Mouse (Mus musculus): ENCODE results near the gene Anks1b. TPM values are rescaled to one million over a fixed set of nuclear protein-coding genes. Genes with fewer than 3 reads are reported as not detected.
"Not testable (repeated sequence)": the region's sequence is repeated elsewhere in the genome, so short reads cannot be mapped to it uniquely, and the experiment has no call there.

Gene Anks1b
- polyA plus RNA-seq, 1 experiment from 2014 or later: 0.25 TPM

DNA sequence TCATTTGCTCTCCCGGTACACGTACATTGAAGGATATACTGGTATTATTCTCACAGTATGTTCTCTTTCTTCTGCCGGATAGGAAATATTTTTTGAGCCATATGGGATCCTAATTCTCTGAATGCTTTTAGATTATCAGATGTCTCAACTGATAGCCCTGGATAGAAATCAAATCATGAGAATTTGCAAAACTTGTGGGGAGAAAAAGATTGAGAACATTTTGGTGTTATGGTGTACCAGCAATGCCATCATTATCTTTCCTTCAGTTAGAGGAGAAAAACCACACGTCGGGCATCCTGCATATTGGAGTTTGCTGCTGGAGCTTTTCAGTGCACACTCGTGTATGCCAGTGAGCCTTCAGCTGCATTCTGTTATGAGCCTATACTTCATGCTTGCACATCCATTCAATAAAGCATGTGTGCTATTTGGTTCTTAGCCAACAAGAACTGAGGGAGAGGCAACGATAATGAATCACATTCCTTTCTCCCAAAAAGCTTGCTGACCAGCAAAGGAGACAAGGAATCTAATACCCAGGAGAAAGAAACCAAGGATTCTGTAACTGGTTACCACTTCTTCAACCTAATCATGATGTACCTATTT lies 756.9 kb downstream of the Anks1b start:
- Histone ChIP-seq H3K9ac (no peak overlapping the region), H3K4me2 (no peak overlapping the region), H3K9me3 (replicated peaks) (peaks cover 5% of the 10 kb centered on the region; the same call in 1 of the 2 replicates), H3K27me3 (no peaks in the 10 kb centered on the region), H3K36me3 (no peaks in the 10 kb centered on the region), H3K4me1 (replicated peaks) (no peaks in the 10 kb centered on the region), H3K27ac (no peak overlapping the region), H3K4me3 (replicated peaks) (no peak overlapping the region)
- WGBS (ENCODE audit: insufficient replicate concordance): 68% methylated on average over 7 of the region's 7 CpGs
- ATAC-seq (ENCODE audit: low read depth) (no peak), DNase-seq (no peak)

DNA sequence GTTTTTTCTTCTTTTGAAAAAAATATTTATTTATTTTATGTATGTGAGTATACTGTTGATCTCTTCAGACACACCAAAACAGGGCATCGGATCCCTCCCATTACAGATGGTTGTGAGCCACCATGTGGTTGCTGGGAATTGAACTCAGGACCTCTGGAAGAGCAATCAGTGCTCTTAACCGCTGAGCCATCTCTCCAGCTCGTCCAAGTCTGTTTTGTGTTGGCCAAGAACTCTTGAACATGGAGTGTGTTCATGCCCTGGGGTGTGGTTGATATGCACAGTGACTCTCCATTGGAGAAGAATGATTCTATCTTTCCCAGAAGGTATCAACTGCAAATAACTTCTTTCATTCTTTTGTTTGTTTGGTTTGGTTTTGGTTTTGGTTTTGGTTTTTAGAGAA lies 757.5 kb downstream of the Anks1b start:
- WGBS (ENCODE audit: insufficient replicate concordance): 48% methylated on average over 3 of the region's 3 CpGs
- not testable (repeated sequence) for DNase-seq; H3K4me2 ChIP-seq; H3K27me3 ChIP-seq; H3K9me3 ChIP-seq (replicated peaks); H3K27ac ChIP-seq; H3K36me3 ChIP-seq; ATAC-seq (ENCODE audit: low read depth); H3K4me3 ChIP-seq (replicated peaks); H3K4me1 ChIP-seq (replicated peaks); H3K9ac ChIP-seq

DNA sequence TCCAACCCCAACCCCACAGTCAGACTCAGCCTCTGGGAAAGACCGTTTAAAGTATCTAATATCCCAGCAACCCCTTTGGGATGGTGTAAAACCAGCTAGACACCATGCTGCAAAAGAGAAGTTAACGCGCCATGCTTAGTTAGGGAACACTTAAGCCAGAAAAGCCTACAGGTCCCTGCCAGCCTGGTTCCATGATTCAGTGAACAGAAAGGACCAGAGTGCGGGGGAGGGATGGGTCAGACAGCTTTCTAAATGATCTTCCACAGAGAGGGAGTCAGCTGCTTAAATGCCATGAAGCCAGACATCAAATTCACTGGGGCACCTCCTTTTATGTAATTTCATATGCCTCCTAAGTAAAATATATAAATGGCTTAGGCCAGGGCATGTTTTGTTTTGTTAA lies 764.0 kb downstream of the Anks1b start:
- DNase-seq (no peak), ATAC-seq (ENCODE audit: low read depth) (no peak)
- H3K4me2 ChIP-seq: no peak overlapping the region
- 64% methylated on average over 4 of the region's 4 CpGs for WGBS (ENCODE audit: insufficient replicate concordance)
- H3K4me1 ChIP-seq (replicated peaks): no peaks in the 10 kb centered on the region
- no peak overlapping the region for H3K27ac ChIP-seq
- H3K27me3 ChIP-seq: no peaks in the 10 kb centered on the region
- H3K9ac ChIP-seq: no peak overlapping the region
- no peak overlapping the region for H3K4me3 ChIP-seq (replicated peaks)
- peaks cover 3% of the 10 kb centered on the region; the same call in 1 of the 2 replicates for H3K9me3 ChIP-seq (replicated peaks)
- no peaks in the 10 kb centered on the region for H3K36me3 ChIP-seq

DNA sequence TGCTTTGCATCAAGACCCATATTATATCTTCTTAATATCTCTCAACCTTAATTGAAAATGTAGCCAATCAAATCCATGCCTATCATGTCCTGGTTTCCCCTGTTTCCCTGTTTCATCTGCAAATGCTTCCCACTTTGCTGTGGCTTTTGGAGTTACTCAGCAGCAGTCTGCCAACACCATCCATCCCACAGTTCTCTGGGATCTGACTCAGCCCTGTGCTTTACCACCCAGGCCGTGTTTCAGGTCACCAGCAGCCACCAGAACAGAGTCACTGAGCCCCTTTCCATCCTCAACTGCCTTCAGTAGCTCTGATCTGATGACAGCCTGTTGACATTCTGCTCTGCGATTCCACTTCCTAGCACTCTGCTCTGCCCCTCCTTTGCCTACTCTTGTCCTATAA lies 776.4 kb downstream of the Anks1b start:
- ATAC-seq (ENCODE audit: low read depth): no peak
- no peaks in the 10 kb centered on the region for H3K36me3 ChIP-seq
- H3K9ac ChIP-seq: no peak overlapping the region
- no peak overlapping the region for H3K27ac ChIP-seq
- H3K4me1 ChIP-seq (replicated peaks): no peaks in the 10 kb centered on the region
- no peak overlapping the region for H3K4me3 ChIP-seq (replicated peaks)
- no peak for DNase-seq
- H3K4me2 ChIP-seq: no peak overlapping the region
- H3K27me3 ChIP-seq: no peaks in the 10 kb centered on the region
- 50% methylated on average over 2 of the region's 2 CpGs for WGBS (ENCODE audit: insufficient replicate concordance)
- no peaks in the 10 kb centered on the region for H3K9me3 ChIP-seq (replicated peaks)

DNA sequence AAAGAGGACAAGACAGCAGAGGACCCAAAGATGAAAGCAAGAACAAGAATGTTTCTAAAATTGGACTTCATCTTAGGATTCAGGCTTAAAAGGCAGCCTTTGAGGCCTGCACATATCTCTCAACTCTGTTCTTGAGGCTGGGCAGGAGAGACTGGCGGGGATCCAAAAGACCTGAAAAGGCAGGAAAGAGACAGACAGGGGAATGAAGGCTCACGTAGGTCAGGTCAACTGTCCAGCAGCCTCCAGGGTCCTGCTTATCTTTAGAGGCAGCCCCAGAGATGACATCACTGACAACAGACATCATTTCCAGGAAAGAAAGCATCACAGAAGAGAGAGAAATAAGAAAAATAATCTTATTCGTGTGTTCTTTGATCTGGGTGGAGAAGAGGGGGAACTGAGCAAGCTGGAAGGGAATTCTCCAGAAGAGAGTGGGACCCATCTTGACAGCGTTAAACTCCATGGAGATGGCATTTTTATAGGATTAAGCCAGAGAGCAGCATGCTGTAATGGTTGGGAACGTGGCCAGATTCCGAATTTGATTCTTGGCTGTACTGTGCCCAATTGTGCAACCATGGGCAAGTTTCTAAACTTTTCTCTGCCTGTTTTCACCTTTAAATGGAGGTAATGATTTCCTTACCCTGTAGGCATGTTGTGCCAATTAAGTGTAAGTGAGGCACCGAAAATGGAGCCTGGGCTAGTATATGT lies 784.3 kb downstream of the Anks1b start:
- H3K4me2 ChIP-seq: no peak overlapping the region
- H3K4me1 ChIP-seq (replicated peaks): no peaks in the 10 kb centered on the region
- no peaks in the 10 kb centered on the region for H3K36me3 ChIP-seq
- DNase-seq: no peak
- no peaks in the 10 kb centered on the region for H3K27me3 ChIP-seq
- H3K9me3 ChIP-seq (replicated peaks): no peaks in the 10 kb centered on the region
- no peak overlapping the region for H3K4me3 ChIP-seq (replicated peaks)
- no peak for ATAC-seq (ENCODE audit: low read depth)
- no peak overlapping the region for H3K27ac ChIP-seq
- no peak overlapping the region for H3K9ac ChIP-seq
- 54% methylated on average over 7 of the region's 7 CpGs for WGBS (ENCODE audit: insufficient replicate concordance)

DNA sequence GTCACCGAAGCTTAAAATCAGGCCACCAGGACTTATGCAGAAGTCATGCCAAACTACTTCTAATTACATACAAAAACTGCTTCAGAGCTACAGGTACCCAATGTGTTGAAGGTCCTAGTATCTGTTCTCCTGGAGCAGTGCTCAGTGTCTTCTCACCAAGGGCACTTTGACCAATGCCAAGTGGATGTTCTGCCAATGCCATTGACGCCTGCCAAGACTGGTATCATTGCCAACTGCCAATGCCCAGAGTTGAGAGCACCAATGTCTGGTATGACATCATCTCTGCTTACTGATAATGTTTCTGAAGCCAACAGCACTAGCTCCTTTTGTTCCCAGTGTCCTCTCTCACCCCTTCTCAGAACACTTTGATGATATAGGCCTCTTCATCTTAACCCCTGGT lies 793.4 kb downstream of the Anks1b start:
- H3K4me3 ChIP-seq (replicated peaks): no peak overlapping the region
- no peak for ATAC-seq (ENCODE audit: low read depth)
- no peaks in the 10 kb centered on the region for H3K9me3 ChIP-seq (replicated peaks)
- H3K4me2 ChIP-seq: no peak overlapping the region
- WGBS (ENCODE audit: insufficient replicate concordance): 58% methylated on average over 2 of the region's 2 CpGs
- no peaks in the 10 kb centered on the region for H3K36me3 ChIP-seq
- H3K9ac ChIP-seq: no peak overlapping the region
- DNase-seq: no peak
- H3K4me1 ChIP-seq (replicated peaks): no peaks in the 10 kb centered on the region
- no peak overlapping the region for H3K27ac ChIP-seq
- no peaks in the 10 kb centered on the region for H3K27me3 ChIP-seq

DNA sequence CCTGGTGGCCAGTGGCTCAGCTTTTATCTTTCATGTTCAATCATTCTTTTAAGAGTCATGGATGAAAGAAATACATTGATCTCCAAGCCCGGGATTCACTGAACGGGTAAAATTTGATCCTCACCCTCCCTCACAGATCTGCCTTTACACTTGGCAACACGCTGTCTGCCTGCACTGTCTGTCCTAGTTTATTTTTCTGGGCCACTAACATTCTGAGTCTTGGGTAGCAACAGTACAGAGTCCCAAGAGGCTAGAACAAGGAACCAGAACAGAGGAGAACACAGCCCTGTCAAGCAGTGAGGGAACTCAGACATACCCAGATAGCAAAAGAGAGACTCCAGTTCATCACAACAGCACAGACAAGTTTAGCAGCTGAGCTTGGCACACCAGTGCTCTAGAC lies 797.0 kb downstream of the Anks1b start:
- Histone ChIP-seq H3K9me3 (replicated peaks) (no peaks in the 10 kb centered on the region), H3K4me2 (no peak overlapping the region), H3K27ac (no peak overlapping the region), H3K4me1 (replicated peaks) (no peaks in the 10 kb centered on the region), H3K36me3 (no peaks in the 10 kb centered on the region), H3K27me3 (no peaks in the 10 kb centered on the region), H3K4me3 (replicated peaks) (no peak overlapping the region), H3K9ac (no peak overlapping the region)
- DNase-seq (no peak), ATAC-seq (ENCODE audit: low read depth) (no peak)
- 62% methylated on average over 3 of the region's 3 CpGs for WGBS (ENCODE audit: insufficient replicate concordance)

DNA sequence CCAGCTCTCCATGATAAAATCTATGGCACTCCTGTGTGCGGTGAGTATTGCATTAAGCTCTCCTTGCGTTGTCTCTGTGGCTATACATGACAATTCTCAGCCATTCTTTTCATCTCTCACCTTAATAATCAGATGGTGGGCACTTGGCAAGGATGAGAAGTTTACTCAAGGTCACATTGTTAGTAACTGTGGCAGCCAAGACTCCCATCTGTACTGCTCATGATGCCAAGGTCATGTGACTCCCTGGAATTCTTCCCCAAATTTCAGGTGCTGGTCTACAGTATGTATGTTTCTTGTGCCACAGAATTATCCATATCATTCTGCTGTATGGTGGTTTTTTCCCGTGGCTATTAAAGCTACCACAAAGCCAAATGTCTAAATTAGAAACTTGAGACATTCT lies 798.8 kb downstream of the Anks1b start:
- 53% methylated on average over 3 of the region's 3 CpGs for whole genome bisulfite sequencing (ENCODE audit: insufficient replicate concordance)
- no peak for ATAC-seq (ENCODE audit: low read depth)

DNA sequence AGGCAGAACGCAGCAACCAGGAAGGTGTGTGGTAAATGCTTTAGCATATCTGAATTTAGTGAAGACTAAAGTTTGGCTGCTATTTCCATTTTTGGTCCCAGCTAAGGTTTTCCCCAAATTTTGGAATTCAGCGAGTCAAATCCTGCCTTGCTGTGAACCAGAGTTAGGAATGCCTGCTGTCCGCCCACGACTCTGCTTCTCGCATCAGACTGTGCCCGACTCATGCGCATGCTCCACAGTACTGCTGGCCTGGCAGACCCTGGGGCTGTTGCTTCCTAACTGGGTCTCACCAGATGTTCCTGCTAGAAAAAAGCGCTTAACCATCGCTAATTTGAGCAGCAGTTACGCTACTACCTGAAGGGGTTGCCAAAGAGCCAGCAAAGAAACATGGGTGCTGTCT lies 801.1 kb downstream of the Anks1b start:
- 73% methylated on average over 10 of the region's 10 CpGs for WGBS (ENCODE audit: insufficient replicate concordance)
- no peaks in the 10 kb centered on the region for H3K27me3 ChIP-seq
- no peak for ATAC-seq (ENCODE audit: low read depth)

More for the DNA sequence above, 798.8 kb downstream of the Anks1b start:
- Histone ChIP-seq H3K9me3 (replicated peaks) (no peaks in the 10 kb centered on the region), H3K4me1 (replicated peaks) (no peaks in the 10 kb centered on the region), H3K27ac (no peak overlapping the region), H3K36me3 (no peaks in the 10 kb centered on the region), H3K4me2 (no peak overlapping the region), H3K4me3 (replicated peaks) (no peak overlapping the region), H3K9ac (no peak overlapping the region), H3K27me3 (no peaks in the 10 kb centered on the region)
- DNase-seq: no peak

DNA sequence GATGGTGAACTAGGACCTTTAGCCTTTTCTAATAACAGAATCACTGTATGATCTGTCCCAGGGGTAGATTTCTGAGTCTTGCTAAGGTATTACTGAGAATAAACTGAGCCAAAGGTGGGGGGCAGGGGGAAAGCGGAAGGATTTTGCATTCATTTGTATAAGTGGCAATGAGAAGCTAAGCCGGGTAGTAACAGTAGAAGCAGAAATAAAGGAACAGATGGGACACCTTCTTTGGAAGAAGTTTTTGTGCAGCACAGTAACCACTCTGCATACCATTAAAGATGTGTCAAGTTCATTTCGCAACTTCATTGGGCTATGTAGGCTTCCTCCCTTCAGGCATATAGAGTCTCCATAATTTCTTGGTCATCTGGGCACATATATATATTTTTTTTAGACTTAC lies 804.1 kb downstream of the Anks1b start:
- Histone ChIP-seq H3K27me3 (no peaks in the 10 kb centered on the region), H3K27ac (no peak overlapping the region), H3K36me3 (no peaks in the 10 kb centered on the region), H3K9me3 (replicated peaks) (no peaks in the 10 kb centered on the region), H3K9ac (no peak overlapping the region), H3K4me1 (replicated peaks) (no peaks in the 10 kb centered on the region), H3K4me2 (no peak overlapping the region), H3K4me3 (replicated peaks) (no peak overlapping the region)
- no peak for DNase-seq
- ATAC-seq (ENCODE audit: low read depth): no peak
- WGBS (ENCODE audit: insufficient replicate concordance): 70% methylated on average over 3 of the region's 3 CpGs

More for the DNA sequence above, 801.1 kb downstream of the Anks1b start:
- H3K9ac ChIP-seq: no peak overlapping the region
- H3K27ac ChIP-seq: no peak overlapping the region
- H3K4me1 ChIP-seq (replicated peaks): no peaks in the 10 kb centered on the region
- no peaks in the 10 kb centered on the region for H3K36me3 ChIP-seq
- no peak overlapping the region for H3K4me3 ChIP-seq (replicated peaks)
- DNase-seq: no peak
- H3K4me2 ChIP-seq: no peak overlapping the region
- H3K9me3 ChIP-seq (replicated peaks): no peaks in the 10 kb centered on the region

DNA sequence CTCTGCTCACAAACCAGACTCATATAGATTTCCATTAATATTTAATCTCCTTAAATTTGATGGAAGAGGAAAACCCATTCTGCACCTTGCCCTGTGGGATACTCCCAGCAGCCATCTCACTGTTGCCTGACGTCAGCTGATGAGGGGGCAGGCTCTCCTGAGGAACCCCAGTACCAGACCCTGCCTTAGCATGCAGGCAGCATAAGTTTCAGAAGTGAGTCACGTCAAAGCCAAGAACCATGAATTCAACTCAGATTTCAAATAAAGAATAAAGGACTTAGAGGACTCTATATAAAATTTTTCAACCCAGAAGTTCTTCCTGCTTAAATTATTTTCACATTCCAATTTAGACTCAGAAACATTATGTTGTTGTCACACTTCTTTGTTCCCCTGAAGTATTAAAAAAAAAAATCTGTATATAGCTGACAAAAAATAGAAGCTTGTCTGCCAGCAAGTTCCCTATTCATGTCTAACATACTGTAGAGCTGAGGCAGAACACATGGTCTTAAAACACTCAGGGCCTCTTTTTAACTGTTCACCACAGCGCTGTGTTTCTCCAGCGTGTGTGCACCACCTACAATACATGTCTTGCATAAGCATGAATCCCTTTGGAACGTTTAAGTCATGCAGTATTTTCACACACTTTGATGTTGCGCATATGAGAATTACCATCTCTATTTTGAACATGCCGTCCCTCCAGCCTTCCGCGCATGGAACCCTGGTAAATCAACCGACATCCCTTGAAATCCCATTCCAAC lies 806.6 kb downstream of the Anks1b start:
- H3K9ac ChIP-seq: no peak overlapping the region
- no peaks in the 10 kb centered on the region for H3K9me3 ChIP-seq (replicated peaks)
- H3K27me3 ChIP-seq: no peaks in the 10 kb centered on the region
- DNase-seq (no peak), ATAC-seq (ENCODE audit: low read depth) (no peak)
- H3K27ac ChIP-seq: no peak overlapping the region
- no peak overlapping the region for H3K4me3 ChIP-seq (replicated peaks)
- 70% methylated on average over 10 of the region's 10 CpGs for WGBS (ENCODE audit: insufficient replicate concordance)
- H3K36me3 ChIP-seq: no peaks in the 10 kb centered on the region
- H3K4me2 ChIP-seq: no peak overlapping the region
- no peaks in the 10 kb centered on the region for H3K4me1 ChIP-seq (replicated peaks)

Data from liver, embryonic 13.5 days (tissue).